Mouse (Mus musculus): ENCODE data around the gene Phlda3. TPM values are rescaled to one million over a fixed set of nuclear protein-coding genes. Genes with fewer than 3 reads are reported as not detected.

Phlda3 gene
- polyA plus RNA-seq, 1 experiment from 2014 or later, result 22.0 TPM

DNA sequence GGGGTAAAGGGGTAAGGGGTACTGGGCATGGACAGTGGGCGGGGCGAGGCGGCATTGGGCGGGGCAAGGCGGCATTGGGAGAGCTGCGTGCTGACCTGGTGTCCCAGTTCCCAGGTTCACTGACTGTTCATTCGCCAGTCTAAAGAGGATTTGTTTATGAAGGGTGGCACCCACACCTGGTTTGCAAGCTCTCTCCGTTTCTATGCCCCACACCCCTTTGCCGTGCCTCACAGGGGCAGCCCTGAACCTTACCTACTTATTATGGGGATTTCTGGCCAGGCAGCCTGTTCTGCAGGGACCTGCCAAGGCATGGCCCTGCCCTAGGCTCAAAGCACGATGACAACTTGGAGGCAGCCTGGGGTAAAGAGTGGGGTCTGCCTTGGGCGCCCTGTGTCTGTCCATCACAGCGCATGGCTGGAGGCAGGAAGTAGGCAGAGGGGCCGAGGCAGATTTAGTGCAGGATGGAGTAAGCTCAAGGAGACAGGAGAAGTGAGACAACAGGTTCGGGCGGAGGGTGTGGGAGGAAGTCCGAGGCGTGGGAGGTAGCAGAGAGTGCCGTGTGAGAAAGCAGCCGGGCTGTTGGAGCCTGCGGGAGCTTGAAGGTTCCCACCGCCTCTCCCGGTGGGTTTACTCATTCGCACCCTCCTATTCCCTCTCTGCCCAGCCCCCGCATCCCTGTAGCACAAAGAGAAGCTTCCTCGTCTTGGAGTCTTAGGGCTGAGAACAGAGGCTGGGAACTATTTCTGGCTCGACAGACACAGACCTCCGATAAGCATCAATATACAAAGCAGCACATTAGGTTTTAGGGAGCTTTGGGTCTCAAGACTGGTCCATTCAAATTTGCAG, 27.7 kb downstream of the Phlda3 start:
- ATAC-seq, result peak; percentile 51
- Histone ChIP-seq H3K4me2 (replicated peaks; ENCODE audit: low read depth) (peak overlapping the region; percentile 69), H3K9me3 (ENCODE audit: control insufficient read depth) (no peaks in the 10 kb centered on the region), H3K27me3 (replicated peaks; ENCODE audit: control insufficient read depth, insufficient read depth, low read length) (no peaks in the 10 kb centered on the region), H3K9ac (ENCODE audit: low read depth, low read length) (peak overlapping the region; percentile 70), H3K36me3 (ENCODE audit: control insufficient read depth, insufficient read depth) (no peaks in the 10 kb centered on the region), H3K4me1 (replicated peaks; ENCODE audit: control insufficient read depth, insufficient read depth, low read length) (peaks cover 28% of the 10 kb centered on the region), H3K4me3 (ENCODE audit: low read depth, low read length) (peak overlapping the region; percentile 29), H3K27ac (ENCODE audit: low read depth, low read length) (peak overlapping the region; percentile 94)
- no peak for TF ChIP-seq CTCF (IDR thresholded peaks at IDR 0.05; ENCODE audit: low read depth)
- WGBS, result 9% methylated on average over 27 of the region's 27 CpGs

DNA sequence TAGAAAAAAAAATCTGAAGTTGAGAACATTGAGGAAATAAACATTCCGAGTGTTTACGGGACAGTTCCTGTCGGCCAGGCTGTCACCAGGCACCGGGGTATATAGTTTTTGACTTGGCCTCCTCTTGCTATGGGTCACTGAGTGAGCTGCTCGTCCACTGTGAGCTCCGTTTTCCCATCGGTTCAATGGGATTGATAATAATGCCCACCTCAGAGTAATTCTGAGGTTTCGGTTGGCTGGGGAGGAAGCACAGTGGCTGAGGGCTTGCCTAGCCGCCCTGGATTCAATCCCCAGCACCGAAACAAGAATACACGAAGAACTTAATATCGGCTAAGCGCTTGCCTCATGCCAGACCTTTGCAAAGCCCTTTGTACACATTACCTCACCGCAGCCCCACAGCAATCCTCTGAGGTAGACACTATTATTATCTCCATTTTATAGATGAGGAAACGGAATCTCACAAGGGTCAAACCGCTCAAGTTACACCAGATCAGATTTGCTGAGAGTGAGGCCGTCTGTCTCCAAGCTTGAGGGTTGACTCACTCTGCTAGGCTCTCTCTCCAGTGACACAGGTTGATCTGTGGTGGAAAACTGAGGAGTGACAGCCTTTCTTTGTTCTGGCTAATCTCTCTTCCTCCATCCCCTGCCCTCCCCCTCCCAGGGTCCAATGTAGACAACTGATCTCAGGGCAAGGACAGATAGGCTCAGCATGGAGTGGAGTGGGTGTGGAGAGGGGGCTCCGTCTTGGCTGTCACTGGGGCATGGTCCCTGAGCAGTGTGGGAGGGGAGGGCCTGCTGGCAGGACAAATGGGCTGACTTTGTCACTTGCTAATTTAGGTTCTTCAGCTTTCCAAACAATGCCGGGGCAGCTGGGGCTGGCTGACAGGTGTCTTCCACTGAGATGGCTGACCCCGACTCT, 28.6 kb downstream of the Phlda3 start:
- peak overlapping the region; percentile 29 for H3K4me3 ChIP-seq (ENCODE audit: low read depth, low read length)
- H3K27me3 ChIP-seq (replicated peaks; ENCODE audit: control insufficient read depth, insufficient read depth, low read length), result no peaks in the 10 kb centered on the region
- H3K9ac ChIP-seq (ENCODE audit: low read depth, low read length), result peak overlapping the region; percentile 70
- peak; percentile 81 for ATAC-seq
- H3K9me3 ChIP-seq (ENCODE audit: control insufficient read depth), result no peaks in the 10 kb centered on the region
- H3K4me2 ChIP-seq (replicated peaks; ENCODE audit: low read depth), result peak overlapping the region; percentile 69
- H3K4me1 ChIP-seq (replicated peaks; ENCODE audit: control insufficient read depth, insufficient read depth, low read length), result peaks cover 26% of the 10 kb centered on the region
- TF ChIP-seq CTCF (IDR thresholded peaks at IDR 0.05; ENCODE audit: low read depth), result no peak
- peak overlapping the region; percentile 94 for H3K27ac ChIP-seq (ENCODE audit: low read depth, low read length)
- 17% methylated on average over 20 of the region's 20 CpGs for WGBS
- no peaks in the 10 kb centered on the region for H3K36me3 ChIP-seq (ENCODE audit: control insufficient read depth, insufficient read depth)

DNA sequence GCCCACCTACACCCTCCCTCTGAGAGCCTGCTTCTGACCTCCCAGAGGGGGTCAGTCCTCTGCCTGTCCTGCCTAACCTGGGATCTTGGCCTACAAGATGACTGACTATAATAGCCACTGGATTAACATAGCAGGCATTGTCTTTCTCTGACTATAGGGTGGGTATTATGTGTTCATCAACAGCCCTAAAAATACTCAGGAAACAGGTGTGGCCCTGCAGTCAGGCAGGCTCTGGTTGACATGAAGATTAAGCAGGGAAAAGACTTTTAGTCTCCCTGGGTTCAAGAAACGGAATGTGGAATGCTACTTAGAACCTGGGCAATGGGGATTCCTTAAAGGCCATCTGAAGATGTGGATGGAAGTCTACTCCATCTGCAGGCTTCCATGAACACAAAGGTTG, 32.6 kb downstream of the Phlda3 start:
- Histone ChIP-seq H3K36me3 (ENCODE audit: control insufficient read depth, insufficient read depth) (no peaks in the 10 kb centered on the region), H3K4me3 (ENCODE audit: low read depth, low read length) (no peak overlapping the region), H3K27ac (ENCODE audit: low read depth, low read length) (no peak overlapping the region), H3K4me2 (replicated peaks; ENCODE audit: low read depth) (no peak overlapping the region), H3K27me3 (replicated peaks; ENCODE audit: control insufficient read depth, insufficient read depth, low read length) (no peaks in the 10 kb centered on the region), H3K9me3 (ENCODE audit: control insufficient read depth) (no peaks in the 10 kb centered on the region), H3K9ac (ENCODE audit: low read depth, low read length) (no peak overlapping the region), H3K4me1 (replicated peaks; ENCODE audit: control insufficient read depth, insufficient read depth, low read length) (peaks cover 30% of the 10 kb centered on the region)
- no peak for TF ChIP-seq CTCF (IDR thresholded peaks at IDR 0.05; ENCODE audit: low read depth)
- ATAC-seq, result no peak
- WGBS, result 79% methylated on average over 1 of the region's 1 CpGs

DNA sequence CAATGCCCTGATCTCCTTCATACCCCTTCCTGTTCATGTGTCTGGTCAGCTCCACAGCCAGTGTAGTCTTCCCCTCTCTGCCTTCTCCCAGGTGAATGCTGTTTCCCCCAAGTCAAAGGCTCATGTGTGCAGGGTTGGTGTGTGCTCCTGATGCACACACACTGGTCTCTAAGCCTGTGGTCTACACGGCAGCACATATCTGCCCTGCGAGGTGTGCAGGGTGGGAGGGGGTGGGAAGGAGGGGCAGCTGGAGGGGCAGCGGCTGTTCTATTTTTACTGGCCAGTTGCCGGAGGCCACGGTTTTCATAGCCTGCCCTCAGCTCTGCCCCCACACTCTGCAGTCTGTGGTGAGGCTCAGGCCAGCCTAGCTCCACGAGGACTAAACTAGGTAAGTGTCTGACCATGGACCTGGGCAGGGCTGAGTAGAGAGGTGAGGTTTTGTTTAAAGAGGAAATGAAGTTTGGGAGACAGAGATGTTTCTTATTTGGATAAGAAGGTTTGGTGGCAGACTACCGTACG, 33.2 kb downstream of the Phlda3 start:
- Histone ChIP-seq H3K9ac (ENCODE audit: low read depth, low read length) (no peak overlapping the region), H3K36me3 (ENCODE audit: control insufficient read depth, insufficient read depth) (no peaks in the 10 kb centered on the region), H3K9me3 (ENCODE audit: control insufficient read depth) (no peaks in the 10 kb centered on the region)

DNA sequence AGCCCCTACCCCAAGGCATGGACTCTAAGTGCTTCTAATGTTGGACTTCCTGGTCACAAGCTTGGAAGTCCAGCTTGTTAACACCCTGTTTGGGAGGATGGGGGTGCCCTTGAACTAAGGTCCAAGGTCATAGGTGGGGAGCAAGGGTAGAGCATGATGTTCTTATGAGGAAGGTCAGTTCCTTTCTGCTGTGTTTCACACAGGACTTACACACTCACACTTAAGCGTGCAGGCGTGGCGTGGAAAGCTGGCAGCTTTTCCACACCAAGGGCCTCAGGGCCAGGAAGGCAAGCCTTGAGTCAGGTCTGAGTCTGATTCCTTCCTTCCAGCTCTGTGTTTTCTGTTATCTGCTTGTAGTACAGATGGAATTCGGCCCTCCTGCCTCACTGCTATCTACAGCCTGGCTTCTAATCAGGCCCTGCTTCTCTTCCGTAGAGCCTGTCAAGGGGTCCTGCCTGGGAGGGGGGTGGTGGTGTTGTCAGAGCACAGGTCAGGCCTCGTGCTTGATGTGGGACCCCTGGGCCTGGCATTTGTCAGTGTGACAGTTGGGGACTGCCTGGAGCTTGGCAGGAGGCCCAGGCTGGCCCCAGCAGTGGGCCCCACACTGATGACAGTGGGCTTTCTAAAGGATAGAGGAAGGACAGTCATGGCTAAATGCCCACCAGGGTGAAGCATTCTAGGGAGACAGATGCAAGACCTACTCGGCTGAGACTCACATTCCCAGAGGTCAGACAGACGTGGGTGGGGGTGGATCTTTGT, 34.5 kb downstream of the Phlda3 start:
- no peaks in the 10 kb centered on the region for H3K9me3 ChIP-seq (ENCODE audit: control insufficient read depth)
- WGBS, result 31% methylated on average over 8 of the region's 8 CpGs
- 0 out of 2 replicates have a peak, but pooled peaks have one; percentile 8 for TF ChIP-seq CTCF (IDR thresholded peaks at IDR 0.05; ENCODE audit: low read depth)
- no peaks in the 10 kb centered on the region for H3K27me3 ChIP-seq (replicated peaks; ENCODE audit: control insufficient read depth, insufficient read depth, low read length)
- H3K4me3 ChIP-seq (ENCODE audit: low read depth, low read length), result no peak overlapping the region
- 0 out of 2 replicates have a peak overlapping the region, but pooled peaks have one; percentile 2 for H3K4me2 ChIP-seq (replicated peaks; ENCODE audit: low read depth)
- H3K36me3 ChIP-seq (ENCODE audit: control insufficient read depth, insufficient read depth), result no peaks in the 10 kb centered on the region
- peak; percentile 37 for ATAC-seq
- H3K9ac ChIP-seq (ENCODE audit: low read depth, low read length), result no peak overlapping the region
- peak overlapping the region; percentile 82 for H3K27ac ChIP-seq (ENCODE audit: low read depth, low read length)
- peaks cover 23% of the 10 kb centered on the region for H3K4me1 ChIP-seq (replicated peaks; ENCODE audit: control insufficient read depth, insufficient read depth, low read length)

More for the DNA sequence above, 33.2 kb downstream of the Phlda3 start:
- Histone ChIP-seq H3K4me3 (ENCODE audit: low read depth, low read length) (no peak overlapping the region), H3K27ac (ENCODE audit: low read depth, low read length) (no peak overlapping the region), H3K4me1 (replicated peaks; ENCODE audit: control insufficient read depth, insufficient read depth, low read length) (peaks cover 24% of the 10 kb centered on the region), H3K4me2 (replicated peaks; ENCODE audit: low read depth) (no peak overlapping the region), H3K27me3 (replicated peaks; ENCODE audit: control insufficient read depth, insufficient read depth, low read length) (no peaks in the 10 kb centered on the region)
- ATAC-seq, result no peak
- WGBS, result 57% methylated on average over 8 of the region's 8 CpGs
- no peak for TF ChIP-seq CTCF (IDR thresholded peaks at IDR 0.05; ENCODE audit: low read depth)

All from intestine, postnatal 0 days (tissue).